Mouse (Mus musculus) liver, embryonic 12.5 days (tissue): Measurements from ENCODE around the gene Gm10447. TPM values are rescaled to one million over a fixed set of nuclear protein-coding genes. Genes with fewer than 3 reads are reported as not detected.

Source experiments
- ATAC-seq: fragments of 200-750 bp; cut with Nextera tagmentation; 2 replicates; pipeline ENCODE4 v1.8.0; 2017; ENCODE audit warnings: moderate number of reproducible peaks, mild to moderate bottlenecking, moderate library complexity
- H3K27ac ChIP-seq: fragments of 300-500 bp; sonication (generic); 2 replicates; pipeline ENCODE4 v1.5.1; 2016; ENCODE audit warnings: mild to moderate bottlenecking
- H3K27me3 ChIP-seq: fragments of 300-500 bp; sonication (generic); replicated peaks from 2 replicates; pipeline ENCODE4 v1.6.1; 2016; ENCODE audit warnings: mild to moderate bottlenecking, moderate library complexity
- H3K36me3 ChIP-seq: fragments of 300-500 bp; sonication (generic); 2 replicates; pipeline ENCODE4 v1.6.1; 2016; ENCODE audit warnings: mild to moderate bottlenecking, moderate library complexity
- H3K4me1 ChIP-seq: fragments of 300-500 bp; sonication (generic); 2 replicates; pipeline ENCODE4 v1.6.1; 2016
- H3K4me2 ChIP-seq: fragments of 300-500 bp; sonication (generic); 2 replicates; pipeline ENCODE4 v1.6.1; 2016; ENCODE audit warnings: mild to moderate bottlenecking, moderate library complexity
- H3K4me3 ChIP-seq: fragments of 300-500 bp; sonication (generic); 2 replicates; pipeline ENCODE4 v1.5.1; 2016; ENCODE audit warnings: mild to moderate bottlenecking, moderate library complexity
- H3K9ac ChIP-seq: fragments of 300-500 bp; sonication (generic); 2 replicates; pipeline ENCODE4 v1.6.1; 2016; ENCODE audit warnings: mild to moderate bottlenecking, moderate library complexity
- H3K9me3 ChIP-seq: fragments of 300-500 bp; sonication (generic); replicated peaks from 2 replicates; pipeline ENCODE4 v1.6.1; 2016; ENCODE audit warnings: mild to moderate bottlenecking, moderate library complexity
- WGBS: fragments of 180-500 bp; shearing (Covaris S2); methylation state at CpG from one replicate; pipeline ENCODE4 v1.1.7; 2016; ENCODE audit not compliant: insufficient replicate concordance; 5-methylcytosine and 5-hydroxymethylcytosine counted together
- polyA plus RNA-seq: library from polyadenylated mRNA; unstranded; fragments of >200 nt; fragmentation: Nextera tagmentation; extraction: Ambion mirVana; gene quantifications from 2 replicates; pipeline ENCODE4 v1.2.1, GENCODE M21; 2016

The Gm10447 gene
- polyA plus RNA-seq, 1 experiment from 2014 or later, result 0.10 TPM

- Histone ChIP-seq H3K27ac (no peak overlapping the region), H3K9ac (no peak overlapping the region), H3K4me2 (no peak overlapping the region), H3K9me3 (0 out of 2 replicates have a peak, but pooled peaks cover 2% of the 10 kb centered on the region), H3K4me1 (peaks cover 36% of the 10 kb centered on the region), H3K4me3 (no peak overlapping the region), H3K27me3 (peaks cover 27% of the 10 kb centered on the region), H3K36me3 (no peaks in the 10 kb centered on the region)
- WGBS, result 86% methylated on average over 5 of the region's 5 CpGs
- no peak for ATAC-seq
These were observed 32.1 kb upstream of the Gm10447 start for GRCm38 (mm10) chr11:53489007-53489406.

GRCm38 (mm10) chr11:53486822-53487594, 30.1 kb upstream of the Gm10447 start:
- no peak overlapping the region for H3K27ac ChIP-seq
- H3K9me3 ChIP-seq, result 0 out of 2 replicates have a peak, but pooled peaks cover 2% of the 10 kb centered on the region
- 9% methylated on average over 27 of the region's 27 CpGs for WGBS
- H3K4me2 ChIP-seq, result peak overlapping the region; percentile 52
- H3K4me3 ChIP-seq, result 0 out of 2 replicates have a peak overlapping the region, but pooled peaks have one; percentile 21
- H3K4me1 ChIP-seq, result peaks cover 49% of the 10 kb centered on the region
- peaks cover 27% of the 10 kb centered on the region for H3K27me3 ChIP-seq
- no peak overlapping the region for H3K9ac ChIP-seq
- no peaks in the 10 kb centered on the region for H3K36me3 ChIP-seq
- ATAC-seq, result no peak

DNA sequence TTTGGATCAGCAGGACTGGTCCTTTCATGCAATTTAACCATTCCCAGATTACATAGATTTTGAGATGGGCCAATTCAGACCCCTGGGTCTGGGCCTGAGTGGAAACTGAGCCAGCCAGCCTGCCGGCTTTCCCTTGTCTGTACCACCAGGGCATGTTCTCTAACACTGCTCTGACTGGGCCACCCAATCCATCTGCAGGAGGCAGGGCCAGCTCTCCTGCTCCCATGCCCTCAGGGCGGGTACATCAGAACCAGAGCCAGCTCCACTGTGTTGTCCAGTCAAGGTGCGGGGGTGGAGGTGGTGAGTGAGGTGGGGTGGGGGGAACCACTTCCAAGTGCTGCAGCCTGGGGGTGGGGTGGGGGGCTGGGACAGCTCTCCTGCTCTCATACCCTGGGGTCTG, 29.4 kb upstream of the Gm10447 start:
- Histone ChIP-seq H3K4me1 (peaks cover 53% of the 10 kb centered on the region), H3K36me3 (no peaks in the 10 kb centered on the region), H3K9ac (no peak overlapping the region), H3K27ac (no peak overlapping the region), H3K9me3 (0 out of 2 replicates have a peak, but pooled peaks cover 2% of the 10 kb centered on the region), H3K27me3 (peaks cover 27% of the 10 kb centered on the region), H3K4me3 (no peak overlapping the region), H3K4me2 (no peak overlapping the region)
- WGBS, result 73% methylated on average over 3 of the region's 3 CpGs
- ATAC-seq, result no peak

GRCm38 (mm10) chr11:53485719-53486118, 28.8 kb upstream of the Gm10447 start:
- H3K9me3 ChIP-seq, result 0 out of 2 replicates have a peak, but pooled peaks cover 2% of the 10 kb centered on the region
- ATAC-seq, result no peak
- H3K27ac ChIP-seq, result no peak overlapping the region
- H3K4me1 ChIP-seq, result peaks cover 56% of the 10 kb centered on the region
- no peaks in the 10 kb centered on the region for H3K36me3 ChIP-seq
- 39% methylated on average over 3 of the region's 3 CpGs for WGBS
- no peak overlapping the region for H3K4me2 ChIP-seq
- H3K9ac ChIP-seq, result no peak overlapping the region
- H3K4me3 ChIP-seq, result no peak overlapping the region
- peaks cover 28% of the 10 kb centered on the region for H3K27me3 ChIP-seq

DNA sequence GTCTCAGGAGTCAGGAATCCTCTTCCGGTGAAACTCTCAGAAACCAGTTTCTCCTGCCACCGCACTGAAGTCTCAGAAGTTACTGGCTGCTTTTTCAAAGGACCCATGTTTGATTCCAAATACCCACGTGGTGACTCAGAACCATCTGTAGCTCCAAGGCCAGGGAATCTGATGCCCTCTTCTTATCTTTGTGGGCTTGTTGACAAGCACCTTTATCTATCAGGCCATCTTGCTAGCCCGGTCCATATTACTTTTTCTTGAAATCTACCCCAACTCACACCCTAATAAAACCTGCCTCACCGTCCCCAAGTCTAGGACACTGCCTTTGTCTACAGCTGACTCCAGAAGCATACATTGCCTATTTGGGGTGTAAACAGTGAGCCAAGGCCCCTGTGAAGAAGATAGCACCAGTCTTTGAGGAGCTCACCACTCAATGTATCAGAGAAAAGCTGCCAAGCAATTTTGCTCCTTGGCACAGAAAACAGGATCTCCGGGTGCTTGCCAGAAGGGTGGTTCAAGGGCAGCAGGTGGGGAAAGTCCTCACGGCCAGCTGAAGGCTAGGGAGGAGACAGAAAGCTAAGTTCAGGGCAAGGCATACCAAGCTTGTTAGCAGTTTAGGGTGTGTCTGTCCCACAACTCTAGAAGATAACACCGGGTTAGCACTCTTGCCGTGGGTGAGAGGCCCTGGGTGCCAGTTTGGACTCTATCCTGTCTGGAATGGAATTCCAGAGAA, 26.4 kb upstream of the Gm10447 start:
- Histone ChIP-seq H3K27ac (peak overlapping the region; percentile 99), H3K4me1 (peaks cover 80% of the 10 kb centered on the region), H3K4me2 (peak overlapping the region; percentile 65), H3K36me3 (no peaks in the 10 kb centered on the region), H3K9me3 (no peaks in the 10 kb centered on the region), H3K27me3 (peaks cover 49% of the 10 kb centered on the region), H3K9ac (peak overlapping the region; percentile 70), H3K4me3 (peak overlapping the region; percentile 30; the same call in 1 of the 2 replicates)
- WGBS, result 30% methylated on average over 9 of the region's 9 CpGs
- peak; percentile 83 for ATAC-seq

DNA sequence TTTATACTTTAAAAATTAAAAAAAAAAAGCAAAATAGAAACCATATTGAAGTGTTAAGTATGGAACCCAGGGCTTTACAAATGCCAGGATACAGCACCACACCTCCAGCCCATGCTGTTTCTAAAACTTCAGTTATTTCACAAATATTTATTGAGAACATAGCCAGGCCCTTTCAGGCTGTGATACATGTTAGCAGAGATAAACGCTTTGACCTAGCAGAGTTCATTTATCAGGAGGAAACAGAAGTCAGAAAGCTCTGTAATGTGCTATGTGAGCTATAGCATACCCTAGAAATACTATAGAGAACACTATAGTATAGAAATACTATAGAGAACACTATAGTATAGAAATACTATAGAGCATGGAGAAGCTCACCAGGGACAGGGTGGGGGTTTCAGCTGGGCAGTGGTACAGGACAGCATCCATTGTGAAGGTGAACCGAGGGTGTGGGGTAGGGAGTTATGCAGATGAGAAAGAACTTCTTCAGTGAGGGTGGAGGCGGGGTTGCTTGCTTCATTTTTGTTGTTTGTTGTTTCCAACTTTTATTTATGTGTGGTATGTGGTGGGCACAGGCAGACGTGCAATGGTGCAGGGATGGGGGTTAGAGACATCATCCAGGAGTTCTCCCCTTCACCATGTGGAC, 24.3 kb upstream of the Gm10447 start:
- Histone ChIP-seq H3K36me3 (no peaks in the 10 kb centered on the region; the same call in 1 of the 2 replicates), H3K4me3 (peak overlapping the region; percentile 73), H3K9me3 (no peaks in the 10 kb centered on the region), H3K4me2 (peak overlapping the region; percentile 88), H3K4me1 (peaks cover 72% of the 10 kb centered on the region), H3K27ac (peak overlapping the region; percentile 99), H3K9ac (peak overlapping the region; percentile 47), H3K27me3 (peaks cover 46% of the 10 kb centered on the region)
- 31% methylated on average over 4 of the region's 4 CpGs for WGBS
- peak; percentile 84 for ATAC-seq

GRCm38 (mm10) chr11:53479783-53480301, 22.9 kb upstream of the Gm10447 start, which contains the start of the genes Gm9945 and Sowaha:
Gene Gm9945, plus strand, starts transcription at chr11:53480166.
Gene Sowaha, minus strand, starts transcription at chr11:53480274.
- ATAC-seq, result peak; percentile 63
- no peaks in the 10 kb centered on the region; the same call in 1 of the 2 replicates for H3K36me3 ChIP-seq
- peak within 1 kb of the TSS; percentile 83 for H3K9ac ChIP-seq
- no peaks in the 10 kb centered on the region for H3K9me3 ChIP-seq
- peaks cover 56% of the 10 kb centered on the region for H3K27me3 ChIP-seq
- WGBS, result 4% methylated on average over 40 of the region's 40 CpGs
- peak within 1 kb of the TSS; percentile 73 for H3K4me3 ChIP-seq
- peaks cover 67% of the 10 kb centered on the region for H3K4me1 ChIP-seq
- peak within 1 kb of the TSS; percentile 88 for H3K4me2 ChIP-seq
- peak within 1 kb of the TSS; percentile 99 for H3K27ac ChIP-seq

GRCm38 (mm10) chr11:53479171-53479782, 22.4 kb upstream of the Gm10447 start:
- ATAC-seq, result no peak
- Histone ChIP-seq H3K36me3 (no peaks in the 10 kb centered on the region; the same call in 1 of the 2 replicates), H3K9me3 (no peaks in the 10 kb centered on the region), H3K4me3 (peak overlapping the region; percentile 73), H3K9ac (peak overlapping the region; percentile 83), H3K27ac (peak overlapping the region; percentile 99), H3K4me1 (peaks cover 62% of the 10 kb centered on the region), H3K27me3 (peaks cover 62% of the 10 kb centered on the region), H3K4me2 (peak overlapping the region; percentile 88)
- WGBS, result 2% methylated on average over 62 of the region's 62 CpGs

- peak overlapping the region; percentile 88 for H3K4me2 ChIP-seq
- H3K27ac ChIP-seq, result peak overlapping the region; percentile 99; the same call in 1 of the 2 replicates
- peaks cover 55% of the 10 kb centered on the region for H3K4me1 ChIP-seq
- no peaks in the 10 kb centered on the region for H3K9me3 ChIP-seq
- H3K9ac ChIP-seq, result peak overlapping the region; percentile 83
- WGBS, result 10% methylated on average over 79 of the region's 79 CpGs
- H3K4me3 ChIP-seq, result peak overlapping the region; percentile 73
- H3K36me3 ChIP-seq, result no peaks in the 10 kb centered on the region; the same call in 1 of the 2 replicates
- ATAC-seq, result no peak
- peaks cover 69% of the 10 kb centered on the region for H3K27me3 ChIP-seq
These were observed 21.7 kb upstream of the Gm10447 start for GRCm38 (mm10) chr11:53478383-53479170.

DNA sequence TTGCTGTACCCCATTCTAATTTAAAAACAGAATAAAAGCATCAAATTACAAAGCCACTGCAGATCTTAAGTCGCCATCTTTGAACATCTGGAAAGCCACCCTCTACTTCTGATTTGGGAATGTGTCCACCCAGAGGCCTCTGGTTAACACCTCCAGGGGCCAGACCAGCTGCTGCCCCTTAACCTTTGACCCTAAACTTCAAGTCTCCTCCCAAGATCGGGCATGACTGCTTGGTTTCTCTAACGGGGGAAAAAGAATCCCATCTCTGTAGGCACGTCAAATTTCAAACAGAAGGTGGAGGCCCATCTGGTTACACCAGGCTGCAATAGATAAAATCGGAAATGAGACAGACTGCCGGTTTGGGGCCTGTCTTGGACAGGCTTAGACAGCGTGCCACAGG, 20.9 kb upstream of the Gm10447 start:
- H3K27ac ChIP-seq, result no peak overlapping the region
- H3K4me2 ChIP-seq, result peak overlapping the region; percentile 88
- 28% methylated on average over 7 of the region's 7 CpGs for WGBS
- peaks cover 75% of the 10 kb centered on the region for H3K27me3 ChIP-seq
- no peaks in the 10 kb centered on the region; the same call in 1 of the 2 replicates for H3K36me3 ChIP-seq
- ATAC-seq, result no peak
- no peaks in the 10 kb centered on the region for H3K9me3 ChIP-seq
- peaks cover 48% of the 10 kb centered on the region for H3K4me1 ChIP-seq
- peak overlapping the region; percentile 73 for H3K4me3 ChIP-seq
- no peak overlapping the region for H3K9ac ChIP-seq
